Mouse (Mus musculus) colon, adult 2 months (tissue): ENCODE data around the gene Myo5a. TPM values are rescaled to one million over a fixed set of nuclear protein-coding genes. Genes with fewer than 3 reads are reported as not detected.

Experiments used
- polyA plus RNA-seq: library from polyadenylated mRNA; depleted of rRNA; stranded (reverse); fragments of >200 nt; gene quantifications from 2 replicates; pipeline ENCODE4 v1.2.3, GENCODE M21; 2012; rRNA removed

Myo5a gene
- 1.3 and 1.9 TPM in 2 replicates for polyA plus RNA-seq

GRCm38 (mm10) chr9:75070457-75071028 lies at the start of gene Myo5a:
Gene Myo5a (plus strand): TSS chr9:75071015.

GRCm38 (mm10) chr9:75037451-75038356 lies 33.1 kb upstream of the Myo5a start, which contains the start of gene Arpp19:
Gene Arpp19 (plus strand): TSS chr9:75037614.

GRCm38 (mm10) chr9:75231841-75232746 lies 161.3 kb downstream of the Myo5a start, which contains the start of gene Myo5c:
Gene Myo5c (plus strand): TSS chr9:75232020.

Other genes with a start within 250 kb of the Myo5a start
- 0.03 and 0.09 TPM in 2 replicates for gene Onecut1, start 209.1 kb upstream of the Myo5a start, polyA plus RNA-seq
- 3.6 and 4.7 TPM in 2 replicates for gene Fam214a, start 118.1 kb upstream of the Myo5a start, polyA plus RNA-seq
- gene Arpp19, start 33.4 kb upstream of the Myo5a start, polyA plus RNA-seq = 6.7 and 6.9 TPM in 2 replicates
- gene Myo5c, start 161.0 kb downstream of the Myo5a start, polyA plus RNA-seq = 64.1 and 71.4 TPM in 2 replicates
- gene Gnb5, start 235.3 kb downstream of the Myo5a start, polyA plus RNA-seq = 13.8 and 17.4 TPM in 2 replicates